Comparison of ENCODE assay signal across 12 mouse cellular contexts in the genomic region with DNA sequence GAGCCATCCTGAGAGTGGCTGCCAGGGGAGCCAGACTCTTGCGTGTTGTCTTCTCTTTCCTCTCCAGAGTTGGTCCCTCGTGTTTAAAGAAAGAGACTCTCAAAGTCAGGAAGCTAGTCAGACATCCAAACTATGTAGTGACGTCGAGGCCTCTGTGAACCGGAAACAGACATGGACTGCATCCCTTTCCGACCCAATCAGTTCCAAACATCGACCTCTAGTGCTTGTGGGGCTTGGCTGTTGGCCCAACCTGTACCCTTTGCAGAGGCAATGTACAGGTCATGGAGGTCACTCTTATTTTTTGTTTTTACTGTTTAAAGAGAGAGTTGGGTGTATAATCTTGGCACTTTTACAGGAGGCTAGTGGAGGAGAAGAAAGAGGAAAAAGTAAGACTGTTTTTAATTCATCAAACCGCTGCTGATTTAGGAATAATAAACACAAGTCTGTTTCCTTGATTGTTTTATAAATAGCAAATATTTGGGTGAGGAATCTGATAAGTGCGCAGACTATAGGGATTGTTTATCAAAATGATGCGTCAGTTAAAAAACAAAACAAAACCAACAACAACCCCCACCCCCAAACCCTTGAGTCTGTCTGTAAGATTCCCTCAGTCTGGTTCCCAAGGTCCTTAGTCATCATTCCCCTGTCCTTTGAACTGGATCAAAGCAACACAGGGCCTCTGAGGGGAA.
DNase-seq lines count a peak whose midpoint lies in the region; ATAC-seq and TF ChIP-seq lines count a peak whose summit lies in the region.
"Had no signal": no experiment of that assay in that cellular context is flagged by ENCODE, and none has a peak within 500 bp of the region (broad histone marks: within the 10 kb centered on the region; RNA-seq: fewer than 3 reads in every experiment).

No protein-coding gene starts in this region.

- TF ChIP-seq EP300 in heart, postnatal 0 days (IDR thresholded peaks at IDR 0.05; ENCODE audit: low read depth): no peak

- no peak for TF ChIP-seq CTCF in heart, postnatal 0 days (IDR thresholded peaks at IDR 0.05; ENCODE audit: low read depth)

- H3K9me3 ChIP-seq in liver, embryonic 16.5 days (replicated peaks; ENCODE audit: control insufficient read depth, low read length): no peaks in the 10 kb centered on the region
- H3K9me3 ChIP-seq in heart, postnatal 0 days (replicated peaks; ENCODE audit: control insufficient read depth, low read length): no peaks in the 10 kb centered on the region
- H3K9me3 ChIP-seq in stomach, embryonic 15.5 days: no peaks in the 10 kb centered on the region
- H3K9me3 ChIP-seq: embryonic facial prominence, embryonic 15.5 days; hindbrain, embryonic 13.5 days; limb, embryonic 13.5 days had no signal

- no peaks in the 10 kb centered on the region for H3K4me1 ChIP-seq in liver, embryonic 16.5 days (ENCODE audit: control insufficient read depth, low read depth, low read length)
- no peaks in the 10 kb centered on the region; the same call in 1 of the 2 replicates for H3K4me1 ChIP-seq in heart, postnatal 0 days (ENCODE audit: control insufficient read depth, insufficient read depth)
- H3K4me1 ChIP-seq in stomach, embryonic 15.5 days: no peaks in the 10 kb centered on the region
- H3K4me1 ChIP-seq: hindbrain, embryonic 13.5 days had no signal

- 46% methylated on average over 10 of the region's 10 CpGs for WGBS in liver, embryonic 16.5 days (ENCODE audit: insufficient replicate concordance)
- 43% methylated on average over 10 of the region's 10 CpGs for WGBS in heart, postnatal 0 days
- 56% methylated on average over 10 of the region's 10 CpGs for WGBS in stomach, embryonic 15.5 days

- no peaks in the 10 kb centered on the region for H3K27me3 ChIP-seq in liver, embryonic 16.5 days (ENCODE audit: control insufficient read depth, insufficient read depth, low read depth, low read length)
- no peaks in the 10 kb centered on the region for H3K27me3 ChIP-seq in heart, postnatal 0 days (ENCODE audit: control insufficient read depth, insufficient read depth, low read length)
- no peaks in the 10 kb centered on the region for H3K27me3 ChIP-seq in stomach, embryonic 15.5 days (replicated peaks)
- H3K27me3 ChIP-seq: CH12.LX; embryonic facial prominence, embryonic 15.5 days; hindbrain, embryonic 13.5 days had no signal

- DNase-seq in liver: no peak
- peak; percentile 34 for DNase-seq in heart, postnatal 0 days (ENCODE audit: low spot score)
- DNase-seq in kidney, postnatal 14 days: peak; percentile 84
- no peak for DNase-seq in T-cell, adult 2 months (ENCODE audit: low spot score)
- no peak for DNase-seq in spleen, postnatal 4 days (ENCODE audit: low spot score in 2 of 2)
- no peak for DNase-seq in right cerebral cortex, adult 18-20 months

- ATAC-seq in liver, embryonic 16.5 days (ENCODE audit: low read depth): 0 out of 2 replicates have a peak, but pooled peaks have one; percentile 16
- no peak; the same call in 1 of the 2 replicates for ATAC-seq in heart, postnatal 0 days (ENCODE audit: insufficient read depth, low read depth)
- ATAC-seq in stomach, embryonic 15.5 days (ENCODE audit: insufficient read depth, low FRiP score, low read depth): no peak

- H3K9ac ChIP-seq in liver, embryonic 16.5 days (ENCODE audit: low read depth, low read length): no peak overlapping the region
- no peak overlapping the region for H3K9ac ChIP-seq in heart, postnatal 0 days (replicated peaks; ENCODE audit: low read depth, low read length)
- H3K9ac ChIP-seq in stomach, embryonic 15.5 days: no peak overlapping the region
- H3K9ac ChIP-seq: embryonic facial prominence, embryonic 15.5 days; hindbrain, embryonic 13.5 days; limb, embryonic 13.5 days had no signal

- no peak overlapping the region for H3K4me3 ChIP-seq in liver, embryonic 16.5 days (ENCODE audit: low read depth, low read length)
- H3K4me3 ChIP-seq in heart, postnatal 0 days (ENCODE audit: low read depth, low read length): no peak overlapping the region
- no peak overlapping the region for H3K4me3 ChIP-seq in stomach, embryonic 15.5 days (replicated peaks)
- H3K4me3 ChIP-seq: embryonic facial prominence, embryonic 15.5 days; hindbrain, embryonic 13.5 days; limb, embryonic 13.5 days had no signal

- H3K36me3 ChIP-seq in liver, embryonic 16.5 days (ENCODE audit: control insufficient read depth, insufficient read depth): no peaks in the 10 kb centered on the region
- H3K36me3 ChIP-seq in heart, postnatal 0 days (replicated peaks; ENCODE audit: control insufficient read depth, insufficient read depth, low read length): no peaks in the 10 kb centered on the region
- no peaks in the 10 kb centered on the region for H3K36me3 ChIP-seq in stomach, embryonic 15.5 days
- H3K36me3 ChIP-seq: embryonic facial prominence, embryonic 15.5 days; hindbrain, embryonic 13.5 days; limb, embryonic 13.5 days had no signal

- no peak overlapping the region for H3K4me2 ChIP-seq in liver, embryonic 16.5 days (ENCODE audit: low read depth, low read length)
- H3K4me2 ChIP-seq in heart, postnatal 0 days (ENCODE audit: low read depth, low read length): no peak overlapping the region
- H3K4me2 ChIP-seq in stomach, embryonic 15.5 days: no peak overlapping the region
- H3K4me2 ChIP-seq: embryonic facial prominence, embryonic 15.5 days; hindbrain, embryonic 13.5 days; limb, embryonic 13.5 days had no signal

- no peak overlapping the region for H3K27ac ChIP-seq in liver, embryonic 16.5 days (ENCODE audit: low read length)
- H3K27ac ChIP-seq in heart, postnatal 0 days (ENCODE audit: low read depth): 0 out of 2 replicates have a peak overlapping the region, but pooled peaks have one; percentile 17
- peak overlapping the region; percentile 44; the same call in 1 of the 2 replicates for H3K27ac ChIP-seq in stomach, embryonic 15.5 days
- H3K27ac ChIP-seq: embryonic facial prominence, embryonic 15.5 days; hindbrain, embryonic 13.5 days; limb, embryonic 13.5 days had no signal

Comparison
In these comparisons a context has a peak if more than half of its experiments do, and no peak if none do; other contexts are left out.
1. DNase-seq: peak in heart, postnatal 0 days (single experiment) and kidney, postnatal 14 days (single experiment); none in liver (single experiment), T-cell, adult 2 months (single experiment), spleen, postnatal 4 days (0 of 2) and right cerebral cortex, adult 18-20 months (single experiment).